Mouse (Mus musculus) hindbrain, postnatal 0 days (tissue): ENCODE data around the gene Klc2. TPM values are rescaled to one million over a fixed set of nuclear protein-coding genes. Genes with fewer than 3 reads are reported as not detected.

Source experiments
- ATAC-seq: fragments of 200-750 bp; cut with Nextera tagmentation; 2 replicates; pipeline ENCODE4 v1.8.0; 2017; ENCODE audit warnings: mild to moderate bottlenecking, moderate TSS enrichment, moderate library complexity
- DNase-seq: peaks from one replicate; pipeline ENCODE4 v3.0.0-alpha.2; 2015; ENCODE audit warnings: low spot score
- H3K27ac ChIP-seq: fragments of 300-500 bp; sonication (generic); 2 replicates; pipeline ENCODE4 v1.5.1; 2014; ENCODE audit warnings: mild to moderate bottlenecking
- H3K27me3 ChIP-seq: fragments of 300-500 bp; sonication (generic); 2 replicates; pipeline ENCODE4 v1.6.1; 2014; ENCODE audit warnings: low read length, mixed read lengths; ENCODE audit not compliant: insufficient read depth
- H3K36me3 ChIP-seq: fragments of 300-500 bp; sonication (generic); 2 replicates; pipeline ENCODE4 v1.6.1; 2014; ENCODE audit warnings: low read length, mixed read lengths; ENCODE audit not compliant: insufficient read depth
- H3K4me1 ChIP-seq: fragments of 300-500 bp; sonication (generic); 2 replicates; pipeline ENCODE4 v1.6.1; 2014; ENCODE audit warnings: antibody characterized with exemption, low read length, mixed read lengths; ENCODE audit not compliant: insufficient read depth
- H3K4me2 ChIP-seq: fragments of 300-500 bp; sonication (generic); 2 replicates; pipeline ENCODE4 v1.6.1; 2014; ENCODE audit warnings: low read depth, mild to moderate bottlenecking, low read length, moderate library complexity, mixed read lengths
- H3K4me3 ChIP-seq: fragments of 300-500 bp; sonication (generic); 2 replicates; pipeline ENCODE4 v1.5.1; 2014; ENCODE audit warnings: low read length
- H3K9ac ChIP-seq: fragments of 300-500 bp; sonication (generic); replicated peaks from 2 replicates; pipeline ENCODE4 v1.6.1; 2014; ENCODE audit warnings: mild to moderate bottlenecking, low read length, moderate library complexity, mixed read lengths
- H3K9me3 ChIP-seq: fragments of 300-500 bp; sonication (generic); 2 replicates; pipeline ENCODE4 v1.6.1; 2016; ENCODE audit warnings: low read length, mixed read lengths
- CTCF ChIP-seq: IDR thresholded peaks from 2 replicates; pipeline ENCODE4 v1.5.1; 2016; ENCODE audit warnings: antibody characterized with exemption, control low read depth, low read depth
- WGBS: fragments of 180-500 bp; shearing (Covaris S2); extraction: QIAGEN DNeasy Blood & Tissue Kit; methylation state at CpG from one replicate; pipeline ENCODE4 v1.1.7; 2014; 5-methylcytosine and 5-hydroxymethylcytosine counted together
- polyA plus RNA-seq: library from polyadenylated mRNA; unstranded; fragments of >200 nt; fragmentation: Nextera tagmentation; extraction: Ambion mirVana; gene quantifications from 2 replicates; pipeline ENCODE4 v1.2.1, GENCODE M21; 2015
- total RNA-seq: library from RNA; depleted of rRNA; stranded (reverse); fragments of >200 nt; gene quantifications from 2 replicates; pipeline ENCODE4 v1.2.3, GENCODE M21; 2014

The Klc2 gene
- total and polyA plus RNA-seq, 2 experiments from 2014 or later = 76.6 to 227 TPM

DNA sequence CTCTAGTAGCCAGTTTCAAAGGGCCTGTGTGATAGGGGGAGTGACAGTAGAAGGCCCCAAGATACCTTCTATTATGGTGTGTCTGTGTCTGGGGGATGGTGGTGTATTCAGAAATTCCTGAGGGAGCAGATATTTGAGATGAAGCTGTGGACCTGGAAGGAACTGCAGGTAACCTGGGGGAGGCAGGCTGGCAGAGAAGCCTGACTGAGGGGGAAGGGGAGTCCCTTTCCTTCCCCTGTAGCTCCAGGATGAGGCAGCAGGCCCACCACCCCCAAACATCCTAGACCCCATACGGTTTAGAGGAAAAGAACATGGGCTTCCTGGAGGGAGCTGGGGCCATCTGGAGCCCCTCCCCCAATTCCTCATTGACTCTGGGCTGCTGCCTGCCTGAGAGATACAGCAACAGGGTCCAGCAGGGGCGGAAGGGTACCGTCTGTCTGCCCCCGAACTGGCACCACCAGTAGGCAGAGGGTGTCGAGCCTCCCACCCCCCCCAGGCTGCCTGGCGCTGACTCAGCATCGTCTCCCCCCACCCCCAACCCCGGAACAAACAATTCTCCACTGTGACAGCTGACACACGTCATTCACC, 22.4 kb downstream of the Klc2 start:
- ATAC-seq (no peak), DNase-seq (peak; percentile 38)
- 2% methylated on average over 9 of the region's 9 CpGs for WGBS
- TF ChIP-seq CTCF = no peak
- peaks cover 37% of the 10 kb centered on the region for H3K4me1 ChIP-seq
- H3K27ac ChIP-seq = peak overlapping the region; percentile 94; the same call in 1 of the 2 replicates
- no peaks in the 10 kb centered on the region for H3K27me3 ChIP-seq
- H3K36me3 ChIP-seq = peaks cover 21% of the 10 kb centered on the region; the same call in 1 of the 2 replicates
- no peaks in the 10 kb centered on the region for H3K9me3 ChIP-seq
- peak overlapping the region; percentile 80 for H3K4me3 ChIP-seq
- H3K9ac ChIP-seq = peak overlapping the region; percentile 94; the same call in 1 of the 2 replicates
- peak overlapping the region; percentile 85 for H3K4me2 ChIP-seq

- Histone ChIP-seq H3K36me3 (peaks cover 16% of the 10 kb centered on the region; the same call in 1 of the 2 replicates), H3K4me1 (peaks cover 37% of the 10 kb centered on the region), H3K4me3 (peak overlapping the region; percentile 28), H3K27me3 (no peaks in the 10 kb centered on the region), H3K27ac (peak overlapping the region; percentile 94), H3K4me2 (peak overlapping the region; percentile 85), H3K9ac (peak overlapping the region; percentile 39), H3K9me3 (no peaks in the 10 kb centered on the region)
- ATAC-seq (peak; percentile 0; the same call in 1 of the 2 replicates), DNase-seq (no peak)
- 23% methylated on average over 11 of the region's 11 CpGs for WGBS
- no peak for TF ChIP-seq CTCF
Observed at GRCm38 (mm10) chr19:5094746-5095417, 23.5 kb downstream of the Klc2 start.

DNA sequence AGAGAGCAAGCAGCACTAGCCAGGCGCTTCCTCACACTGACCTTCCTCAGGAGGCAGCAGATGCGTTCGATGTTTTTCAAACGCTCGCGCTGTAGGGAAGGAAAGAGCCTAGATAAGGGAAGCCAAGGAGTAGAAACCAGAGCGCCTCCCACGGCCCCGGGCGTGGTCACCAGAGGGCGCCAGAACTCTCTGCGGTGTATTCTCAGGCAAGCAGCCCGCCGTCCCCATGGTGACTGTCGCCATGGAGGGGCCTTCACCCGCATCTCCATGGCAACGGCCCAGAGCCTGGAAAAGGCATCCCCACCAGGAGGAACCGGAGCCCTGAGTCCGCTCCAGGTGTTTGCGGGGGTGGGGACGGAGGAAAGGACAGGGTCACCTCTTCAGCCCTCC, 24.1 kb downstream of the Klc2 start:
- under 1% methylated on average over 21 of the region's 21 CpGs for WGBS
- peak overlapping the region; percentile 28 for H3K4me3 ChIP-seq
- peak; percentile 76 for ATAC-seq
- H3K36me3 ChIP-seq = peaks cover 16% of the 10 kb centered on the region; the same call in 1 of the 2 replicates
- peak; percentile 97 for DNase-seq
- H3K9me3 ChIP-seq = no peaks in the 10 kb centered on the region
- no peaks in the 10 kb centered on the region for H3K27me3 ChIP-seq
- peak; percentile 91 for TF ChIP-seq CTCF
- H3K4me1 ChIP-seq = peaks cover 39% of the 10 kb centered on the region
- peak overlapping the region; percentile 85 for H3K4me2 ChIP-seq
- H3K9ac ChIP-seq = peak overlapping the region; percentile 39
- H3K27ac ChIP-seq = peak overlapping the region; percentile 94

GRCm38 (mm10) chr19:5093481-5094242, 24.7 kb downstream of the Klc2 start:
- DNase-seq (no peak), ATAC-seq (peak; percentile 0; the same call in 1 of the 2 replicates)
- H3K9me3 ChIP-seq = no peaks in the 10 kb centered on the region
- peak overlapping the region; percentile 85 for H3K4me2 ChIP-seq
- peaks cover 41% of the 10 kb centered on the region for H3K4me1 ChIP-seq
- 69% methylated on average over 12 of the region's 12 CpGs for WGBS
- H3K27me3 ChIP-seq = no peaks in the 10 kb centered on the region
- peak overlapping the region; percentile 94 for H3K27ac ChIP-seq
- peaks cover 16% of the 10 kb centered on the region; the same call in 1 of the 2 replicates for H3K36me3 ChIP-seq
- H3K4me3 ChIP-seq = 0 out of 2 replicates have a peak overlapping the region, but pooled peaks have one; percentile 28
- H3K9ac ChIP-seq = no peak overlapping the region
- TF ChIP-seq CTCF = no peak

DNA sequence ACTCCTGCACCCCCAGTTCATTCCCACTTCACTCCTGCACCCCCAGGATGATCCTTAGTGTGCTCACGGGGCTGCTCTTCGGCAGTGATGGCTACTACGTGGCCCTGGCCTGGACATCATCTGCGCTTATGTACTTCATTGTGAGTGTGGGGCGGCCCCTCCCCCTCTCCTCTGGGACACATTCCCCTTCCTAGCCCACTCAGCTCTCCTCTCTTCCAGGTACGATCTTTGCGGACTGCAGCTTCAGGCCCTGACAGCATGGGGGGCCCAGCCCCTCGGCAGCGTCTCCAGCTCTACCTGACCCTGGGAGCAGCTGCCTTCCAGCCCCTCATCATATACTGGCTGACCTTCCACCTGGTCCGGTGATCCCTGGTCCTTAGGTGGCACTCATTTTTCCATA, 26.3 kb downstream of the Klc2 start:
- 79% methylated on average over 10 of the region's 10 CpGs for WGBS
- Histone ChIP-seq H3K36me3 (peaks cover 16% of the 10 kb centered on the region; the same call in 1 of the 2 replicates), H3K9me3 (no peaks in the 10 kb centered on the region), H3K27ac (no peak overlapping the region), H3K9ac (no peak overlapping the region), H3K4me2 (no peak overlapping the region), H3K4me3 (no peak overlapping the region), H3K27me3 (no peaks in the 10 kb centered on the region), H3K4me1 (peaks cover 44% of the 10 kb centered on the region)
- no peak for TF ChIP-seq CTCF
- DNase-seq = no peak
- no peak for ATAC-seq

DNA sequence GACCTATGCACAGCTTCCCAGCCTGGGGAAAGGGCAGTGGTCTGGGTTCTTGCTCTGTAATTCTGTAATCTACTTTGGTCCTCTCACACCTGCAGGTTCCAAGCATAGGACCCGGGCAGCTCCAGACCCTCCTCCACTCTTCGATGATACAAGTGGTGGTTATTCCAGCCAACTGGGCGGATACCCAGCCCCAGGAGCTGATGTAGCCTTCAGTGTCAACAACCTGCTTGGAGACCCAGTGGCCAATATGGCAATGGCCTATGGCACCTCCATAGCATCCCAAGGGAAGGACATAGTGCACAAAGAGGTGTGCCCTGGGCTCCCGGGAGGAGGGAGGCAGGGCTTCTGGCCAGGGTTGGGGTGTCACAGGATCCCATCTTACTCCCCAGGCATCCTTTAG, 29.0 kb downstream of the Klc2 start:
- Histone ChIP-seq H3K9ac (peak overlapping the region; percentile 58; the same call in 1 of the 2 replicates), H3K27ac (no peak overlapping the region; the same call in 1 of the 2 replicates), H3K4me3 (peak overlapping the region; percentile 72), H3K9me3 (no peaks in the 10 kb centered on the region), H3K36me3 (peaks cover 16% of the 10 kb centered on the region; the same call in 1 of the 2 replicates), H3K4me2 (peak overlapping the region; percentile 64), H3K27me3 (no peaks in the 10 kb centered on the region), H3K4me1 (peaks cover 20% of the 10 kb centered on the region)
- WGBS = 96% methylated on average over 4 of the region's 4 CpGs
- DNase-seq = no peak
- no peak for TF ChIP-seq CTCF
- ATAC-seq = no peak
